Mouse (Mus musculus) kidney, embryonic 16.5 days (tissue): ENCODE results near the gene Zfp874a. TPM values are rescaled to one million over a fixed set of nuclear protein-coding genes. Genes with fewer than 3 reads are reported as not detected.
"Not testable (repeated sequence)": the region's sequence is repeated elsewhere in the genome, so short reads cannot be mapped to it uniquely, and the experiment has no call there.

ENCODE experiments used
- ATAC-seq: fragments of 200-750 bp; cut with Nextera tagmentation; 2 replicates; pipeline ENCODE4 v1.8.0; 2017; ENCODE audit warnings: moderate TSS enrichment; ENCODE audit not compliant: low FRiP score, low TSS enrichment
- H3K27ac ChIP-seq: fragments of 300-500 bp; sonication (generic); 2 replicates; pipeline ENCODE4 v1.5.1; 2014; ENCODE audit warnings: low read length
- H3K27me3 ChIP-seq: fragments of 300-500 bp; sonication (generic); 2 replicates; pipeline ENCODE4 v1.6.1; 2014; ENCODE audit warnings: low read length, control low read depth, mixed read lengths; ENCODE audit not compliant: insufficient read depth
- H3K36me3 ChIP-seq: fragments of 300-500 bp; sonication (generic); 2 replicates; pipeline ENCODE4 v1.6.1; 2014; ENCODE audit warnings: low read length, control low read depth, mixed read lengths; ENCODE audit not compliant: insufficient read depth
- H3K4me1 ChIP-seq: fragments of 300-500 bp; sonication (generic); 2 replicates; pipeline ENCODE4 v1.6.1; 2014; ENCODE audit warnings: low read length, control low read depth, mixed read lengths; ENCODE audit not compliant: insufficient read depth
- H3K4me2 ChIP-seq: fragments of 300-500 bp; sonication (generic); replicated peaks from 2 replicates; pipeline ENCODE4 v1.6.1; 2014; ENCODE audit warnings: low read depth, low read length
- H3K4me3 ChIP-seq: fragments of 300-500 bp; sonication (generic); 2 replicates; pipeline ENCODE4 v1.5.1; 2014; ENCODE audit warnings: mild to moderate bottlenecking, low read length
- H3K9ac ChIP-seq: fragments of 300-500 bp; sonication (generic); replicated peaks from 2 replicates; pipeline ENCODE4 v1.6.1; 2014; ENCODE audit warnings: low read length
- H3K9me3 ChIP-seq: fragments of 300-500 bp; sonication (generic); 2 replicates; pipeline ENCODE4 v1.6.1; 2016; ENCODE audit warnings: low read length, control low read depth
- WGBS: fragments of 180-500 bp; shearing (Covaris S2); extraction: QIAGEN DNeasy Blood & Tissue Kit; methylation state at CpG from one replicate; pipeline ENCODE4 v1.1.7; 2014; 5-methylcytosine and 5-hydroxymethylcytosine counted together
- polyA plus RNA-seq: library from polyadenylated mRNA; unstranded; fragments of >200 nt; fragmentation: Nextera tagmentation; extraction: Ambion mirVana; gene quantifications from 2 replicates; pipeline ENCODE4 v1.2.1, GENCODE M21; 2015

Gene Zfp874a
- 10.7 and 12.0 TPM in 2 replicates for polyA plus RNA-seq

DNA sequence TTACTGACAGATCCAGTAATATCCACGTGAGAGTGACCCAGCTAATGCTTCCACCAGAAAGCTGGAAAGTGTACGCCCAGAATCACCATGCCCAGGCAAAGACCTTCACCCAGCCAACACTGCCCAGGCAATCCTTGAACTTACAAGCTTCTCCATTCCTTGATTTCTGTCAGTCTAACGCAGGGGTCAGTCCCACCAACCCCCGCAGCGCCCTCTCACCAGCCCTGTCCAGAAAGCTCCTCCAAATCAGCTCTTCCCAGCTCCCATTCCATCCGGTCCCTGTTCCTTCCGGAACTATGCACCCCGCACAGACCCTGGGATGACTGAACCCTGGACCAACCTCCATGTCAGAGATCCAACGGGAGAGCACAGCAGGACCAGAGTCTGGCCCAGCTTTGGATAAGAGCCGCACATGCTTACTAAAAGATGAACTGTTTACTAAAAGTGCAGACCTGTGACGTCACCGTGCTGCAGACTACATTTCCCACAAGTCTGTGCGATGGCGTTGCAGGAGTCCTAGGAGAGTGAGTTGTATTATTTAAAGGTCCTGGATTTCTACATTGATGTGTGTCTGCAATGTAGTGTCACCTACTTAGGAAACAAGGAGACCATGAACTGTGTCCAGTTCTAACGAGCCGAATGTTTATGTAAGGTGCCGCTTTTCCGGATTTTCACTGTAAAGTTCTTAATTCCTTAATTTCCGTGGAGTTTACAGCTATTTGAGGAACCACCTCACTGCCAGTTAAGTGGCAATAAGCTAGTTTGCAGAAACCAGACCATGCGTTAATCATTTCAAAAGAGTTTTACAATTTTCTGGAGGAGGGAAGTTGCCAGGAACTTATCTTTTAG lies at the start of gene Zfp874a:
TSS of gene Zfp874a (minus strand) at position 453 of the 849 bp plus-strand sequence.
- peak within 1 kb of the TSS; percentile 75 for H3K27ac ChIP-seq
- peak within 1 kb of the TSS; percentile 74 for H3K9ac ChIP-seq
- H3K4me3 ChIP-seq, result peak within 1 kb of the TSS; percentile 65
- WGBS, result 1% methylated on average over 20 of the region's 20 CpGs
- no peaks in the 10 kb centered on the region for H3K27me3 ChIP-seq
- H3K9me3 ChIP-seq, result no peaks in the 10 kb centered on the region
- ATAC-seq, result peak; percentile 97
- peaks cover 12% of the 10 kb centered on the region for H3K36me3 ChIP-seq
- peak within 1 kb of the TSS; percentile 76 for H3K4me2 ChIP-seq
- 0 out of 2 replicates have a peak, but pooled peaks cover 3% of the 10 kb centered on the region for H3K4me1 ChIP-seq

DNA sequence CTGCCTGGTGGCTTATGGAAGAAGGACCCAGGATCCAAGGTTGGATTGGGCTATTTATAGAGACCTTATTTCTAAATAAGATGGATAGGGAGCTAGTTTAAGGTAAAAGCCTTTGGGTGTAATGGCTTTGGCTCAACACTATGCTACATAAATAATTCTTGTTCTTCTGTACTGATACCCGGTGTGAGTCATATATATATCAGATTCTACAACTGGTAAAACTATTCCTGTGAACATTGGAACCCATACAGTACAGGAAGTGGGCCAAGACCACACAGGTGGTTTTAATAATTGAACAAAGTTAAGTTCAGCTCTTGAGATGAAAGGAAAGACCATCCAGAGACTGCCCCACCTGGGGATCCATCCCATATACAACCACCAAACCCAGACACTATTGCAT lies 49.5 kb upstream of the Zfp874a start:
- WGBS, result 83% methylated on average over 1 of the region's 1 CpGs
- Histone ChIP-seq H3K4me2 (no peak overlapping the region), H3K36me3 (0 out of 2 replicates have a peak, but pooled peaks cover 5% of the 10 kb centered on the region), H3K4me3 (no peak overlapping the region), H3K9ac (no peak overlapping the region), H3K4me1 (peaks cover 6% of the 10 kb centered on the region), H3K27ac (no peak overlapping the region), H3K27me3 (no peaks in the 10 kb centered on the region), H3K9me3 (no peaks in the 10 kb centered on the region)
- ATAC-seq, result no peak

DNA sequence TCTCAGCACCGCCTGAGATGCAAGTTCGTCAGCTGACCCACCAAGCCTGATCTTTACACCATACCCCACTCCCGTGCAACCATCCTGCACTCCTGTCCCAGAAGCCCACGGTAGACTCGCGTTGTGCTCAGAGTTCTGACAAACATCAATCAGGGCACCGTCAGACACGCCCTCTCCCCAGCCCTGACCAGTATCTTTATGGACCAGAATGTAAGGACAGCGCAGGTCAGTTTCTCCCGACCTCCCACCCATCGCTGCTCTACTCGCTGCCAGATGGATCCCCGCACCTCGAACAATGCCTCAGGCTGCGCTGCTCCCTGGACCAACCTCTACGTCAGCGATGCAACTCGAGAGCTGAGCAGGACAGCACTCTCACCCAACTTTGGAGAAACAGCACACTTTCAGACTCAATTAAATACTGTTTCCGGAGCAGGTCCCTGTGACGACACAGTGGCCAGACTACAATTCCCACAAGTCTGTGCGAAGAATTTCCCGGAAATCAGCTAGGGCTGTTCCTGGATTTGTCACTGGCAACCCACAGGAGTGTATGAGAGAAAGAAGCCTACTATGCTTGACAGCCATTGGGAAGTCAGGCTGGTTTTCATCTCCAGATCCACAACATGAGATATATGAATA lies 48.8 kb upstream of the Zfp874a start, which contains the start of gene Zfp58:
TSS of gene Zfp58 (minus strand) at position 472 of the 636 bp plus-strand sequence.
- peak; percentile 95 for ATAC-seq
- Histone ChIP-seq H3K4me1 (peaks cover 6% of the 10 kb centered on the region), H3K36me3 (peaks cover 6% of the 10 kb centered on the region), H3K9me3 (peaks cover 2% of the 10 kb centered on the region; the same call in 1 of the 2 replicates), H3K27ac (peak within 1 kb of the TSS; percentile 62), H3K4me2 (peak within 1 kb of the TSS; percentile 67), H3K4me3 (peak within 1 kb of the TSS; percentile 87), H3K27me3 (no peaks in the 10 kb centered on the region), H3K9ac (peak within 1 kb of the TSS; percentile 82)
- under 1% methylated on average over 22 of the region's 22 CpGs for WGBS

DNA sequence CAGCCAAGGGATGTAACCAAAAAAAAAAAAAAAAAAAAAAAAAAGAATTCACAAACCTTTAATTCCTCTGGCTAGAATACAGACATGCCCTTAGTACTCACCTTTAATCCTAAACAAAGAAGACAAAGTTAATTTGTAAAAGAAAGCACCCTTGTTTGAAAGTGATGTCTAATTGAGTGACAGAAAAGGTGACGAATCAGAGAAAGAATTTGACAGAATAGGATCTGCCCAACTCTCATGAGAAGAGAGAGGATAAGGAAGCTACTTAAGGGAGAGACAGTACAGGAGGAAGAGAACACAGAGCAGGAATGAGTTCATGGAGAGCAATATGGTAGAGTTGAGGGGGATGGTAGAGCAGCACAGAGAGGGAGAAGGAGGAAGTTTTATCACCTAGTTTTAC lies 44.2 kb upstream of the Zfp874a start:
- peaks cover 44% of the 10 kb centered on the region for H3K36me3 ChIP-seq
- 89% methylated on average over 1 of the region's 1 CpGs for WGBS

DNA sequence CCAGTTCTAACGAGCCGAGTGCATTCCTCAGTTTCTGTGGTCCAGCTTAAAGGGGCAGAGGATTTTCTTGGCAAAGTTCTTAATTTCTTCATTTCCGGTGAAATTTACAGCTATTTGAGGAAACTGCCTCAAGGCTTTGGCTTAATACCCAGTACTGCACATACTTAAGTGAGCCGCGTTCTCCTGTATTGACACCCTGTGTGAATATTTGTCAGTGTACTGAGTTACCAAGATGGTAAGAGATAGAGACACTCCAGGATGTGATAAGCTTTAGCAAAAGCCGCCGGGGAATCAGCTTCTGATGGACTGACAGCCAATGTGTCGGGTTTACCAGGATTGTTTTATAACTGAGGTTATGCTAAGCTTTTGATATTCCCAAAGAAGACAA lies 33.0 kb upstream of the Zfp874a start:
- H3K36me3 ChIP-seq, result peaks cover 18% of the 10 kb centered on the region
- H3K4me3 ChIP-seq, result peak overlapping the region; percentile 74
- WGBS, result 40% methylated on average over 8 of the region's 8 CpGs
- H3K4me2 ChIP-seq, result peak overlapping the region; percentile 56
- ATAC-seq, result peak; percentile 67
- no peak overlapping the region for H3K27ac ChIP-seq
- peaks cover 5% of the 10 kb centered on the region for H3K9me3 ChIP-seq
- H3K4me1 ChIP-seq, result peaks cover 6% of the 10 kb centered on the region; the same call in 1 of the 2 replicates
- H3K27me3 ChIP-seq, result no peaks in the 10 kb centered on the region
- H3K9ac ChIP-seq, result peak overlapping the region; percentile 69

More for the DNA sequence above, 44.2 kb upstream of the Zfp874a start:
- Histone ChIP-seq H3K9ac (no peak overlapping the region), H3K9me3 (peaks cover 28% of the 10 kb centered on the region), H3K4me3 (no peak overlapping the region), H3K4me2 (no peak overlapping the region), H3K4me1 (peaks cover 6% of the 10 kb centered on the region), H3K27ac (no peak overlapping the region), H3K27me3 (no peaks in the 10 kb centered on the region)
- ATAC-seq, result no peak

DNA sequence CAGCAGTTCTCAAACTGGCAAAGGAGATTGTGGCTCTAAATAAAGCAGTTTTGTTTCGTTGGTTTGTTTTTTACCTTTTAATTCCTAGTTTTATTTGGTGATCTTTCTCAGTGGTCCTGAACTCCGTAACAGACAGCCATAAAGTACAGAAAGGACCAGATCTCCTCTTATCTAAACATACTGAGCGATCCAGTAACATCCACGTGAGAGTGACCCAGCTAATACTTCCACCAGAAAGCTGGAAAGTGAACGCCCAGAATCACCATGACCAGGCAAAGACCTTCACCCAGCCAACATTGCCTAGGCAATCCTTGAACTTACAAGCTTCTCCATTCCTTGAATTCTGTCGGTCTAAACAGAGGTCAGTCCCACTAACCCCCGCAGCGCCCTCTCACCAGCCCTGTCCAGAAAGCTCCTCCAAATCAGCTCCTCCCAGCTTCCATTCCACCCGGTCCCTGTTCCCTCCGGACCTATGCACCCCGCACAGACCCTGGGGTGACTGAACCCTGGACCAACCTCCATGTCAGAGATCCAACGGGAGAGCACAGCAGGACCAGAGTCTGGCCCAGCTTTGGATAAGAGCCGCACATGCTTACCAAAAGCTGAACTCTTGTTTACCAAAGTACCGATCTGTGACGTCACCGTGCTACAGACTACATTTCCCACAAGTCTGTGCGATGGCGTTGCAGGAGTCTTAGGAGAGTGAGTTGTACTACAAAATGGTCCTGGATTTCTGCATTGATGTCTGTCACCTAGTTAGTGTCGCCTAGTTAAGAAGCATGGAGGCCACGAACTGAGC lies 32.4 kb upstream of the Zfp874a start, which contains the start of gene Zfp874b:
TSS of gene Zfp874b (minus strand) at position 634 of the 799 bp plus-strand sequence.
- WGBS, result 3% methylated on average over 20 of the region's 20 CpGs
- ATAC-seq, result peak; percentile 95
- peaks cover 6% of the 10 kb centered on the region; the same call in 1 of the 2 replicates for H3K4me1 ChIP-seq
- peak within 1 kb of the TSS; percentile 56 for H3K4me2 ChIP-seq
- H3K27ac ChIP-seq, result peak within 1 kb of the TSS; percentile 46; the same call in 1 of the 2 replicates
- peaks cover 14% of the 10 kb centered on the region for H3K36me3 ChIP-seq
- H3K9ac ChIP-seq, result peak within 1 kb of the TSS; percentile 69
- no peaks in the 10 kb centered on the region for H3K27me3 ChIP-seq
- H3K4me3 ChIP-seq, result peak within 1 kb of the TSS; percentile 74
- peaks cover 2% of the 10 kb centered on the region for H3K9me3 ChIP-seq

DNA sequence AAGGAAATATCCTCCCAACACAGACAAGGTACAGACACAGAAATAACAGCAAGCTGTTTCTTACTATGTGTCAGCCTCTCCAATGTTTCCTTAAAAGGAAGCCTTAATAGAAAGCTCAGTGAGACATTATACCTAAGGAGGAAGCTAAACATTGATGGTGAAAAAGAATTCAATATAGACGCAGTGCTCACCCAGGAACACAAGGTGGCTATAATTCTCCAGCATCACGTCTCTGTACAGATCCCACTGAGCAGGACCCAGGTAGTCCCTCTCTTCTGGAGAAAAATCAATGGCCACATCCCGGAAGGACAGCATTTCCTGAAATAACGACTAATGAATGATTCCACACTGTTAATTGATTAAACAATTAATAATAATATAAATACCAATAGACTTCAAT lies 30.1 kb upstream of the Zfp874a start:
- Histone ChIP-seq H3K4me2 (no peak overlapping the region), H3K4me3 (no peak overlapping the region)
- WGBS, result 61% methylated on average over 4 of the region's 4 CpGs

DNA sequence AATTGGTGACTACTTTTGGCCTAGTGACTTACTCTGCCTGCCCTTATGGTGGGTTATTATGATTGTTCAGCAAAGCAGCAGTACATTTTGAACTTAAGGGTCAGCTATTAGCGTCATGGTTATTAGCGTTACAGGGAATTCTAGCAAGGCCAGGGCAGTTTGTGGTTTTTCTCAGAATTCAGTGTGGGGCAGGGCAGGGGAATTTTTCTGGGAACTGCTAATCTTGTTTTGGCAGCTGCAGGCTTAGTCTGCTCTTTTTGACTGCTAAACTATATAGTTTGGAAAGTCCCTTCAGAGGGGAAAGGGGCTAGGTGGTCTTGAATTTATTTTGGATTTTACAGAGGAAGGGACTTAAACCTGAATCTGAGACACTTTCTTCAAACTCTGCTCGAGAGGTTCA lies 17.9 kb upstream of the Zfp874a start:
- Histone ChIP-seq H3K36me3 (peaks cover 26% of the 10 kb centered on the region), H3K4me2 (no peak overlapping the region), H3K9ac (no peak overlapping the region), H3K4me1 (no peaks in the 10 kb centered on the region), H3K27me3 (no peaks in the 10 kb centered on the region), H3K9me3 (peaks cover 4% of the 10 kb centered on the region), H3K27ac (no peak overlapping the region), H3K4me3 (no peak overlapping the region)
- WGBS, result 96% methylated on average over 3 of the region's 3 CpGs
- no peak for ATAC-seq

More for the DNA sequence above, 30.1 kb upstream of the Zfp874a start:
- no peak overlapping the region for H3K27ac ChIP-seq
- H3K9ac ChIP-seq, result no peak overlapping the region
- H3K4me1 ChIP-seq, result peaks cover 6% of the 10 kb centered on the region; the same call in 1 of the 2 replicates
- no peaks in the 10 kb centered on the region for H3K27me3 ChIP-seq
- H3K36me3 ChIP-seq, result 0 out of 2 replicates have a peak, but pooled peaks cover 6% of the 10 kb centered on the region
- no peaks in the 10 kb centered on the region for H3K9me3 ChIP-seq
- no peak for ATAC-seq

DNA sequence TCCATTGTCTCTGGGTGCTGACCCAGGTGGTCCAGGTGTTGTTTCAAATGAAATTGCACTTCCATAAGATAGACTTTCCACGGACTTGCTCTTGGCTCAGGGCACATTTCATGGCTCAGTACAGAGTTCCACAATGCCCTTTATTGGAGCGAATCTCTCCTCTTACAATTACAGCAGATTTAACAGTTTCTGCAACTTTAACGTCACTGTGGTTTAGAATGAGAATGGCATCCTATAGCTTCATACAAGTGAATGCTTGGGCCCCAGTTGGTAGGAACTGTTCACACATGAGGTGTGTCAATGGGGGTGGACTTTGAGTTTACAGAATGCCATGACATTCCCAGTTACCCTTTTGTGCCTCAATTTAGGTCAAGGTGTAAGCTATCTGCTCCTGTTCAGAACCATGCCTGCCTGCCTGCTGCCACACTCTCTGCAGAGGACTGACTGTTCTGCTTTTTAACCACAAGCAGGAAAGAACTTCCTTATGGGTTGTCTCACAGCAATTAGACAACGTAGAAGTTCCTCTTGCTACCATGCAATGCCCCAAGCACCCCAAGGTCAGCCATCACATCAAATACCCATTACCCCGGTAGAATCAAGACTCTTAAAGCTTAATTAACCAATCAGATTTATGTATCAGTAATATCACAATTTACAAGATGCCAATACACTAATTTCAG lies 12.2 kb upstream of the Zfp874a start:
- H3K27me3 ChIP-seq, H3K4me1 ChIP-seq, H3K9me3 ChIP-seq, H3K36me3 ChIP-seq, H3K9ac ChIP-seq, H3K27ac ChIP-seq, ATAC-seq, H3K4me2 ChIP-seq, H3K4me3 ChIP-seq: not testable (repeated sequence)
- whole genome bisulfite sequencing, result 83% methylated on average over 2 of the region's 5 CpGs
